Mouse (Mus musculus): Measurements from ENCODE around the gene Atp8a2.

DNA sequence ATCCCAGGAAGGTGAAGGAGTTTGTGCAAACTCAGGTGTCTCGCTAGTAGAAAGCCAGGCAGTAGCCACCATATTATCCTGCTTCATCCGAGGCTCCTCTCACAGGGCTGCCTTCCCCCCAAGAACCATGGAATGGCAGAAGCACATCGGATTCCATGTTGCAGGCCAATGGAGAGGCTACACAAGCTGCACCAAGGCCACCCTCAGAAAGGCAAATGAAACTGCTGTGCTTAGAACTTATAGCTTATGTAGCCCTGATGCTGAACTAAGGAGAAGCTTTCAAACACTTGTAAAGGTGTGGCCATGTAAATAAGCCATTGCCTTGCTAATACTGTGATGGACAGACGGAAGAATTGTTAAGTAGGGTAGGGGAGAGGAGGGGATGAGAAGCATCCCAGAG lies 61.2 kb downstream of the Atp8a2 start:
- TF ChIP-seq CTCF (IDR thresholded peaks at IDR 0.05) (no peak), EP300 (IDR thresholded peaks at IDR 0.05) (no peak)

Data from lung, postnatal 0 days (tissue).